Comparison of ENCODE assay signal across 8 mouse cellular contexts in genomic region chr1:131754916-131755315, GRCm38 (mm10). TPM values are rescaled to one million over a fixed set of nuclear protein-coding genes. Genes with fewer than 3 reads are reported as not detected.
DNase-seq lines count a peak whose midpoint lies in the region; ATAC-seq lines count a peak whose summit lies in the region.
"Had no signal": no experiment of that assay in that cellular context is flagged by ENCODE, and none has a peak within 500 bp of the region (broad histone marks: within the 10 kb centered on the region; RNA-seq: fewer than 3 reads in every experiment).

No protein-coding gene starts in this region.

- no peaks in the 10 kb centered on the region for H3K36me3 ChIP-seq in hindbrain, embryonic 13.5 days
- H3K36me3 ChIP-seq: midbrain, embryonic 12.5 days had no signal

- intact Hi-C loops in left cerebral cortex, postnatal 36 days (cut with DNase I), result no loop called here

- 0 out of 2 replicates have a peak, but pooled peaks cover 9% of the 10 kb centered on the region for H3K4me1 ChIP-seq in hindbrain, embryonic 13.5 days (replicated peaks)

- H3K4me3 ChIP-seq in hindbrain, embryonic 13.5 days, result no peak overlapping the region
- H3K4me3 ChIP-seq: midbrain, embryonic 12.5 days had no signal

- H3K27ac ChIP-seq in hindbrain, embryonic 13.5 days, result no peak overlapping the region
- H3K27ac ChIP-seq: midbrain, embryonic 12.5 days had no signal

- WGBS in hindbrain, embryonic 13.5 days, result 92% methylated on average over 4 of the region's 4 CpGs

- H3K4me2 ChIP-seq in hindbrain, embryonic 13.5 days, result no peak overlapping the region
- H3K4me2 ChIP-seq: midbrain, embryonic 12.5 days had no signal

- no peaks in the 10 kb centered on the region for H3K9me3 ChIP-seq in hindbrain, embryonic 13.5 days
- H3K9me3 ChIP-seq: midbrain, embryonic 12.5 days had no signal

- H3K9ac ChIP-seq in hindbrain, embryonic 13.5 days, result no peak overlapping the region
- H3K9ac ChIP-seq: midbrain, embryonic 12.5 days had no signal

- DNase-seq in CD4-positive helper T cell, adult 2 months (ENCODE audit: low read depth, low spot score), result peak; percentile 18
- peak; percentile 89 for DNase-seq in adrenal gland, adult 2 months
- peak; percentile 52 to 59 for DNase-seq in left cerebral cortex, postnatal 36 days (ENCODE audit: low spot score in 2 of 2)
- peak; percentile 72 for DNase-seq in telencephalon, adult 2 months (ENCODE audit: low read depth, low spot score)
- no peak for DNase-seq in cerebellum, postnatal 36 days

- peak; percentile 78 for ATAC-seq in granulocyte monocyte progenitor cell, adult 5-6 weeks (replicated peaks; ENCODE audit: poor library complexity, severe bottlenecking)
- no peak for ATAC-seq in hindbrain, embryonic 13.5 days (ENCODE audit: low FRiP score)

- H3K27me3 ChIP-seq in hindbrain, embryonic 13.5 days, result no peaks in the 10 kb centered on the region

RNA-seq across cellular contexts. Expression of gene Slc26a9, which starts 11.1 kb away (rescaled TPM):
- under 1 TPM in 1 of 2 experiments, not detected in 1; 0.12 TPM for total RNA-seq in adrenal gland, adult 2 months (2021)
- polyA plus RNA-seq in adrenal gland, adult 2 months (2012; rRNA removed), result 0.15 and 0.18 TPM in 2 replicates
- not detected in 2 replicates for total RNA-seq in granulocyte monocyte progenitor cell, adult 5-6 weeks (2014; fragmentation: Nextera tagmentation)
- total RNA-seq in granulocyte monocyte progenitor cell, adult 5-6 weeks (2017), result 0.04 TPM in 1 of 2 replicates, not detected in the other
- under 1 TPM; 0.07 to 0.16 TPM for total RNA-seq in left cerebral cortex, postnatal 36 days (2021)
- polyA plus RNA-seq in hindbrain, embryonic 13.5 days (2015; fragmentation: Nextera tagmentation; extraction: Ambion mirVana), result 0.05 TPM in 1 of 2 replicates, not detected in the other
- polyA plus RNA-seq: midbrain, embryonic 12.5 days had no signal

RNA-seq across cellular contexts. Expression of gene Pm20d1, which starts 42.3 kb away (rescaled TPM):
- 10 to 100 TPM in 1 of 2 experiments, 1 to 10 TPM in 1; 6.6 to 20.6 TPM for total RNA-seq in adrenal gland, adult 2 months (2021)
- 4.2 and 5.7 TPM in 2 replicates for polyA plus RNA-seq in adrenal gland, adult 2 months (2012; rRNA removed)
- total RNA-seq in granulocyte monocyte progenitor cell, adult 5-6 weeks (2014; fragmentation: Nextera tagmentation), result 0.13 and 0.77 TPM in 2 replicates
- 0.05 and 0.13 TPM in 2 replicates for total RNA-seq in granulocyte monocyte progenitor cell, adult 5-6 weeks (2017)
- total RNA-seq in left cerebral cortex, postnatal 36 days (2021), result 1 to 10 TPM; 1.5 to 2.2 TPM
- 0.27 and 0.30 TPM in 2 replicates for polyA plus RNA-seq in hindbrain, embryonic 13.5 days (2015; fragmentation: Nextera tagmentation; extraction: Ambion mirVana)

Comparison
In these comparisons a context has a peak if more than half of its experiments do, and no peak if none do; other contexts are left out.
1. DNase-seq: peak in CD4-positive helper T cell, adult 2 months (single experiment), adrenal gland, adult 2 months (single experiment), left cerebral cortex, postnatal 36 days (2 of 2) and telencephalon, adult 2 months (single experiment); none in cerebellum, postnatal 36 days (0 of 2).